Mouse (Mus musculus) MEL (cell line): ENCODE measurements around the gene Ermap. TPM values are rescaled to one million over a fixed set of nuclear protein-coding genes. Genes with fewer than 3 reads are reported as not detected.

Experiments
- DNase-seq: peaks from one replicate; pipeline ENCODE4 v3.0.0; 2011; ENCODE audit warnings: low read depth, low spot score
- H3K27ac ChIP-seq: 2 replicates; pipeline ENCODE4 v1.5.1; 2012; ENCODE audit warnings: low read depth, mild to moderate bottlenecking, control low read depth, low read length, moderate library complexity; ENCODE audit not compliant: control insufficient read depth
- H3K27me3 ChIP-seq, 2 experiments: fragments of 150-350 bp in 1 of 2; sonication (generic) in 1 of 2; 2 replicates each; pipeline ENCODE4 v1.6.1; 2012; ENCODE audit warnings: low read length in 2 of 2, mild to moderate bottlenecking in 2 of 2, improper control_type of control experiment in 1 of 2, moderate library complexity in 1 of 2; ENCODE audit not compliant: insufficient read depth in 2 of 2, control insufficient read depth in 1 of 2
- H3K36me3 ChIP-seq, 2 experiments: 2 replicates each; pipeline ENCODE4 v1.6.1; 2012 to 2014; ENCODE audit warnings: low read length in 2 of 2, improper control_type of control experiment in 1 of 2, inconsistent platforms in 1 of 2, mild to moderate bottlenecking in 1 of 2; ENCODE audit not compliant: insufficient read depth in 2 of 2, control insufficient read depth in 1 of 2
- H3K4me1 ChIP-seq, 2 experiments: fragments of 150-350 bp in 1 of 2; sonication (generic) in 1 of 2; 2 replicates each; pipeline ENCODE4 v1.6.1; 2012; ENCODE audit warnings: low read length in 2 of 2, improper control_type of control experiment in 1 of 2, mild to moderate bottlenecking in 1 of 2; ENCODE audit not compliant: insufficient read depth in 2 of 2, control insufficient read depth in 1 of 2
- H3K4me3 ChIP-seq, 2 experiments: fragments of 150-350 bp in 1 of 2; sonication (generic) in 1 of 2; 2 replicates each; pipeline ENCODE4 v1.5.1; 2012; ENCODE audit warnings: low read depth in 2 of 2, low read length in 2 of 2, mild to moderate bottlenecking in 2 of 2, moderate library complexity in 2 of 2, control low read depth in 1 of 2, improper control_type of control experiment in 1 of 2; ENCODE audit not compliant: control insufficient read depth in 1 of 2, insufficient read depth in 1 of 2
- H3K79me2 ChIP-seq: 2 replicates; pipeline ENCODE4 v1.6.1; 2012; ENCODE audit warnings: mild to moderate bottlenecking, low read length, moderate library complexity; ENCODE audit not compliant: control insufficient read depth, poor library complexity, insufficient read depth
- H3K9ac ChIP-seq: 2 replicates; pipeline ENCODE4 v1.6.1; 2012; ENCODE audit warnings: low read depth, mild to moderate bottlenecking, control low read depth, low read length, moderate library complexity; ENCODE audit not compliant: control insufficient read depth, poor library complexity, severe bottlenecking
- H3K9me3 ChIP-seq: fragments of 150-350 bp; sonication (generic); replicated peaks from 2 replicates; pipeline ENCODE4 v1.6.1; 2012; ENCODE audit warnings: mild to moderate bottlenecking, low read length, improper control_type of control experiment, moderate library complexity; ENCODE audit not compliant: insufficient read depth
- BHLHE40 ChIP-seq: IDR thresholded peaks from 2 replicates; pipeline ENCODE4 v1.6.1; 2012; ENCODE audit warnings: low read depth, mild to moderate bottlenecking, inconsistent platforms, low read length, improper control_type of control experiment, borderline replicate concordance
- CTCF ChIP-seq, 3 experiments: IDR thresholded peaks in 2 of 3; conservative IDR thresholded peaks in 1 of 3; 2 replicates each; pipeline ENCODE4 v1.5.1; 2011 to 2012; ENCODE audit warnings: low read length in 3 of 3, low read depth in 2 of 3, mild to moderate bottlenecking in 2 of 3, improper control_type of control experiment in 1 of 3, inconsistent platforms in 1 of 3, mixed read lengths in 1 of 3, moderate library complexity in 1 of 3; ENCODE audit not compliant: control insufficient read depth in 1 of 3, insufficient read depth in 1 of 3, poor library complexity in 1 of 3, severe bottlenecking in 1 of 3
- ELF1 ChIP-seq: IDR thresholded peaks from 2 replicates; pipeline ENCODE4 v1.6.1; 2014; ENCODE audit warnings: low read depth, mild to moderate bottlenecking, inconsistent platforms, low read length, improper control_type of control experiment, moderate library complexity
- EP300 ChIP-seq, 2 experiments: IDR thresholded peaks; 2 replicates each; pipeline ENCODE4 v1.6.1; 2011; ENCODE audit warnings: improper control_type of control experiment in 2 of 2, low read length in 2 of 2, low read depth in 1 of 2, mild to moderate bottlenecking in 1 of 2
- ETS1 ChIP-seq: IDR thresholded peaks from 2 replicates; pipeline ENCODE4 v1.6.1; 2012; ENCODE audit warnings: low read depth, mild to moderate bottlenecking, inconsistent platforms, low read length, improper control_type of control experiment, moderate library complexity
- GABPA ChIP-seq: IDR thresholded peaks from 2 replicates; pipeline ENCODE4 v1.6.1; 2012; ENCODE audit warnings: low read depth, mild to moderate bottlenecking, inconsistent platforms, low read length, improper control_type of control experiment, moderate library complexity
- KAT2A ChIP-seq: conservative IDR thresholded peaks from 2 replicates; pipeline ENCODE4 v1.6.1; 2012; ENCODE audit warnings: low read depth, low read length, improper control_type of control experiment, inconsistent platforms
- MAFK ChIP-seq: IDR thresholded peaks from 2 replicates; pipeline ENCODE4 v1.6.1; 2011; ENCODE audit warnings: low read depth, mild to moderate bottlenecking, low read length, improper control_type of control experiment, borderline replicate concordance
- MAX ChIP-seq: IDR thresholded peaks from 2 replicates; pipeline ENCODE4 v1.6.1; 2011; ENCODE audit warnings: low read length, improper control_type of control experiment
- MEF2A ChIP-seq: IDR thresholded peaks from 2 replicates; pipeline ENCODE4 v1.6.1; 2014; ENCODE audit warnings: low read depth, mild to moderate bottlenecking, inconsistent platforms, low read length, improper control_type of control experiment; ENCODE audit not compliant: poor library complexity, insufficient replicate concordance, severe bottlenecking; ENCODE audit errors: extremely low read depth
- MXI1 ChIP-seq: IDR thresholded peaks from 2 replicates; pipeline ENCODE4 v1.6.1; 2011; ENCODE audit warnings: mild to moderate bottlenecking, low read depth, low read length, improper control_type of control experiment
- NELFE ChIP-seq: IDR thresholded peaks from 2 replicates; pipeline ENCODE4 v1.6.1; 2011; ENCODE audit warnings: low read depth, low read length, improper control_type of control experiment
- NRF1 ChIP-seq: IDR thresholded peaks from 2 replicates; pipeline ENCODE4 v1.6.1; 2014; ENCODE audit warnings: low read depth, mild to moderate bottlenecking, inconsistent platforms, low read length, improper control_type of control experiment, moderate library complexity; ENCODE audit not compliant: poor library complexity, insufficient read depth, severe bottlenecking
- POLR2AphosphoS2 ChIP-seq: IDR thresholded peaks from 2 replicates; pipeline ENCODE4 v1.6.1; 2011; ENCODE audit warnings: low read length, improper control_type of control experiment
- RAD21 ChIP-seq: IDR thresholded peaks from 2 replicates; pipeline ENCODE4 v1.6.1; 2011; ENCODE audit warnings: mild to moderate bottlenecking, low read depth, low read length, improper control_type of control experiment
- RCOR1 ChIP-seq: IDR thresholded peaks from 2 replicates; pipeline ENCODE4 v1.6.1; 2012; ENCODE audit warnings: low read depth, mild to moderate bottlenecking, inconsistent platforms, low read length, improper control_type of control experiment
- SIN3A ChIP-seq: IDR thresholded peaks from 2 replicates; pipeline ENCODE4 v1.6.1; 2012; ENCODE audit warnings: low read length, improper control_type of control experiment, inconsistent platforms
- SMC3 ChIP-seq: IDR thresholded peaks from 2 replicates; pipeline ENCODE4 v1.6.1; 2011; ENCODE audit warnings: low read depth, low read length, improper control_type of control experiment
- TAL1 ChIP-seq: IDR thresholded peaks from 2 replicates; pipeline ENCODE4 v1.6.1; 2012; ENCODE audit warnings: mild to moderate bottlenecking, inconsistent platforms, low read length, moderate library complexity, mixed read lengths
- TBP ChIP-seq: IDR thresholded peaks from 2 replicates; pipeline ENCODE4 v1.8.0; 2011; ENCODE audit warnings: low read depth, low read length, improper control_type of control experiment
- TCF12 ChIP-seq: IDR thresholded peaks from 2 replicates; pipeline ENCODE4 v1.6.1; 2014; ENCODE audit warnings: low read depth, mild to moderate bottlenecking, inconsistent platforms, low read length, improper control_type of control experiment, moderate library complexity
- UBTF ChIP-seq: IDR thresholded peaks from 2 replicates; pipeline ENCODE4 v1.6.1; 2012; ENCODE audit warnings: low read depth, mild to moderate bottlenecking, inconsistent platforms, low read length, improper control_type of control experiment, moderate library complexity, borderline replicate concordance; ENCODE audit not compliant: insufficient read depth
- USF2 ChIP-seq, 2 experiments: IDR thresholded peaks; 2 replicates each; pipeline ENCODE4 v1.6.1; 2011 to 2012; ENCODE audit warnings: improper control_type of control experiment in 2 of 2, low read length in 2 of 2, borderline replicate concordance in 1 of 2, inconsistent platforms in 1 of 2, low read depth in 1 of 2, mild to moderate bottlenecking in 1 of 2; ENCODE audit not compliant: insufficient read depth in 1 of 2
- ZC3H11A ChIP-seq: IDR thresholded peaks from 2 replicates; pipeline ENCODE4 v1.6.1; 2012; ENCODE audit warnings: low read depth, mild to moderate bottlenecking, inconsistent platforms, low read length, improper control_type of control experiment
- ZMIZ1 ChIP-seq: IDR thresholded peaks from 2 replicates; pipeline ENCODE4 v1.6.1; 2012; ENCODE audit warnings: low read depth, mild to moderate bottlenecking, inconsistent platforms, low read length, improper control_type of control experiment, moderate library complexity
- polyA plus RNA-seq, 2 experiments: library from polyadenylated mRNA; stranded (reverse) in 1 of 2; unstranded in 1 of 2; fragments of >175 nt in 1 of 2; fragments of >200 nt in 1 of 2; gene quantifications; 2 replicates each; pipeline versions ENCODE4 v1.2.1 to v1.2.4; 2012; ENCODE audit warnings: low replicate concordance in 2 of 2, low read depth in 1 of 2; ENCODE audit not compliant: insufficient read length in 2 of 2, insufficient read depth in 1 of 2, missing spikeins in 1 of 2
- total RNA-seq: library from RNA; depleted of rRNA; stranded (reverse); fragments of 300-350 nt; gene quantifications from 2 replicates; pipeline ENCODE4 v1.2.3, GENCODE M21; 2012

The Ermap gene
- total and polyA plus RNA-seq, 3 experiments: 44.1 to 247 (median 138) TPM

DNA sequence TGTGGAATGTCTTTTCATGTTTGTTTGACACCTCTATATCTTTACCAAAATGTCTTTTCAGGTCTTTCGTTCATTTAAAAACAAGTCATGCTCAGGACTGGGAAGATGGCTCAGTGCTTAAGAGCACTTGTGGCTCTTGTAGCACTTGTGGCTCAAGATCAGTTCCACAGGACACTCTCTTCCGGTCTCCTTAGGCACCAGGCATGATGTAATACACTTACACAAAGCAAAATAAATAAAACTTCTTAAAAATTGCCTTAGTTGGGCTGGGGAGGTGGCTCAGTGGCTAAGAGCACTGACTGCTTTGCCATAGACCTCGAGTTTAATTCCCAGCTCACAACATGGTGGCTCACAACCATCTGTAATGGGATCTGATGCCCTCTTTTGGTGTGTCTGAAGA lies 28.5 kb downstream of the Ermap start:
- Histone ChIP-seq H3K79me2 (no peaks in the 10 kb centered on the region), H3K36me3 (peaks cover 0 to 4% of the 10 kb centered on the region in 2 experiments; a peak in 2 of 4 replicates), H3K27ac (no peak overlapping the region), H3K27me3 (no peaks in the 10 kb centered on the region), H3K4me1 (peaks cover 3% of the 10 kb centered on the region in 2 experiments; a peak in 3 of 4 replicates), H3K9me3 (no peaks in the 10 kb centered on the region), H3K4me3 (no peak overlapping the region), H3K9ac (no peak overlapping the region)
- no peak for DNase-seq
- TF ChIP-seq ZC3H11A (no peak), BHLHE40 (no peak), SIN3A (no peak), MXI1 (no peak), ELF1 (no peak), TAL1 (no peak), GABPA (no peak), EP300 (IDR thresholded peaks at IDR 0.05; ENCODE audit: low read depth in 1 of 2, low read length in 2 of 2) (no peak), MEF2A (no peak), CTCF (IDR thresholded peaks at IDR 0.05 in 2 of 3, conservative IDR thresholded peaks at IDR 0.05 in 1 of 3; ENCODE audit: control insufficient read depth in 1 of 3, insufficient read depth in 1 of 3, low read depth in 2 of 3, low read length in 3 of 3, poor library complexity in 1 of 3, severe bottlenecking in 1 of 3) (no peak), TBP (no peak), TCF12 (no peak)

DNA sequence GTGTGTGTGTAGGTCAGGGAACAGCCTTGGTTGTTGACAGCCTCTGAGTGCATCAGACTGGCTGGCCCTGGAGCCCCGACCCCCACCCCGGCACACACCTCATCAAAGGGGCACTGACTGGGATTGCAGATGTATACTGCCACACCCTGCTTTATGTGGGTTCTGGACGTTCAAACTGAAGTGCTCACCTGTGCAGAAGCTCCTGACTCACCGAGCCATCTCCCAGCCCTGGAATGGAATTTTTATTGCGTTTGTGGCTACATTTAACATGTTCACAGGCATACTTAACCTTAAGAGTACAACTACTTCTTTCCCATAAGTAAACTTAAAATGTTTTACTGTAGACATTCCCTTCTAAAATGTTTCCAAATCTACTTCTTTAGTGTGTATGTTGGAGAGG lies 31.9 kb downstream of the Ermap start:
- H3K79me2 ChIP-seq: no peaks in the 10 kb centered on the region
- H3K9ac ChIP-seq: no peak overlapping the region
- no peak overlapping the region for H3K4me3 ChIP-seq
- no peaks in the 10 kb centered on the region for H3K9me3 ChIP-seq
- DNase-seq: no peak
- no peaks in the 10 kb centered on the region for H3K4me1 ChIP-seq
- no peak overlapping the region for H3K27ac ChIP-seq
- TF ChIP-seq MAX: no peak
- no peak for TF ChIP-seq RCOR1
- TF ChIP-seq RAD21: no peak
- TF ChIP-seq POLR2AphosphoS2: no peak
- TF ChIP-seq ETS1: no peak
- TF ChIP-seq TCF12: no peak
- no peak for TF ChIP-seq SMC3
- TF ChIP-seq NRF1: no peak
- no peak for TF ChIP-seq USF2 (IDR thresholded peaks at IDR 0.05; ENCODE audit: borderline replicate concordance in 1 of 2, insufficient read depth in 1 of 2, low read depth in 1 of 2, low read length in 2 of 2)
- TF ChIP-seq ZMIZ1: no peak
- no peak for TF ChIP-seq KAT2A
- no peak for TF ChIP-seq MAFK
- TF ChIP-seq TBP: no peak
- TF ChIP-seq NELFE: no peak
- TF ChIP-seq BHLHE40: no peak
- TF ChIP-seq UBTF: no peak
- no peaks in the 10 kb centered on the region for H3K36me3 ChIP-seq
- peaks cover 4 to 8% of the 10 kb centered on the region in 2 experiments; a peak in 3 of 4 replicates for H3K27me3 ChIP-seq
